Mouse (Mus musculus) lung, adult 2 months (tissue): ENCODE results near the gene Dpf3. TPM values are rescaled to one million over a fixed set of nuclear protein-coding genes. Genes with fewer than 3 reads are reported as not detected.

Source experiments
- DNase-seq: peaks from one replicate; pipeline ENCODE4 v3.0.0; 2022
- H3K4me1 ChIP-seq: fragments of 200-500 bp; 2 replicates; pipeline ENCODE4 v1.6.1; 2011; ENCODE audit warnings: low read length; ENCODE audit not compliant: control insufficient read depth, insufficient read depth
- H3K4me3 ChIP-seq: fragments of 200-500 bp; replicated peaks from 2 replicates; pipeline ENCODE3; 2011; ENCODE audit warnings: low read depth, mild to moderate bottlenecking, control low read depth, low read length; ENCODE audit errors: extremely low read depth
- CTCF ChIP-seq: fragments of 200-500 bp; IDR thresholded peaks from 2 replicates; pipeline ENCODE4 v1.5.1; 2011; ENCODE audit warnings: mild to moderate bottlenecking, low read length, control low read depth; ENCODE audit not compliant: insufficient read depth
- POLR2A ChIP-seq: fragments of 200-500 bp; IDR thresholded peaks from 2 replicates; pipeline ENCODE4 v1.6.1; 2011; ENCODE audit warnings: low read depth, mild to moderate bottlenecking, control low read depth, low read length, borderline replicate concordance; ENCODE audit errors: extremely low read depth
- whole genome bisulfite sequencing: fragments of 180-500 bp; shearing (Covaris S2); methylation state at CpG from one replicate; pipeline ENCODE4 v1.1.7; 2018; 5-methylcytosine and 5-hydroxymethylcytosine counted together
- polyA plus RNA-seq: library from polyadenylated mRNA; depleted of rRNA; stranded (reverse); fragments of >200 nt; gene quantifications from 2 replicates; pipeline ENCODE4 v1.2.3, GENCODE M21; 2012

Dpf3 gene
- polyA plus RNA-seq, 1 experiment, result 1.2 TPM

- no peak overlapping the region for H3K4me3 ChIP-seq
- WGBS, result 76% methylated on average over 6 of the region's 6 CpGs
Observed at GRCm38 (mm10) chr12:83352640-83353039, 134.9 kb downstream of the Dpf3 start.

DNA sequence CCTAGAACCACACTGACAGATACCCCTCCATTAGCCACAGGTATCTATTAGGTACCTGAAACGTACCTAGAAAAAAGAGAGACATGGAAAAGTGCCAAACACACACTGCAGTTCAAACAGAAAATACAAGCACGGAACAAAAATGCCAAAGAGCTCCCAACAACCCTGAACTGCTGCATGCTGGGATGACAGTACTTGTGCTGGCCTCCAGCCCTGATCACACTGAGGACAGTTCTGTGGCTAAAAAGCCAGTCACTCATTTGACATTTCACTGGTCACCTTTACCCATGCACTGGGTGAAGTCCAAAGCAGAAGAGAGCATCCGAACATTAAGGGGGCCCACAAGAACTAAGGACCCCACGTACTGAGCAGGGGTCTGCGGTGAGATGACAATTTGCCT lies 137.8 kb downstream of the Dpf3 start:
- 85% methylated on average over 5 of the region's 5 CpGs for WGBS
- TF ChIP-seq CTCF (no peak), POLR2A (no peak)
- H3K4me1 ChIP-seq, result no peaks in the 10 kb centered on the region
- H3K4me3 ChIP-seq, result no peak overlapping the region
- no peak for DNase-seq

More at GRCm38 (mm10) chr12:83352640-83353039, 134.9 kb downstream of the Dpf3 start:
- DNase-seq, result no peak
- TF ChIP-seq CTCF, result no peak
- TF ChIP-seq POLR2A, result no peak
- no peaks in the 10 kb centered on the region for H3K4me1 ChIP-seq

- TF ChIP-seq POLR2A (no peak), CTCF (no peak)
- DNase-seq, result no peak
- 66% methylated on average over 3 of the region's 3 CpGs for WGBS
Observed at GRCm38 (mm10) chr12:83348246-83348645, 139.3 kb downstream of the Dpf3 start.

DNA sequence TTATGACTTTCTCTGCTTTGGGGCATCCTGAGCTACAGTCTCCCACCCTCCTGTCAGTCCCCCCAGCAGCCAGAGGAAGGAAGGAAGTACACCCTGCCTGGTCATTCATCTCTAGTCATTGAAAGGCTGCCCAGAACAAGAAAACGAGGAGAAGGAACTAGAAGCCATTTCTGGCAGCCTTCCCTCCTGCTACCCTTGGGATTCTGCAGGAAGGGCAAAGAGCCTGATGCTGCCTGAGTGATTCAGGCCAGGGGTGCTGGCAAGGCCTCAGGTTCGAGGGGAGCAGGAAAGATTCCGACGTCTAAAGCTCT lies 144.7 kb downstream of the Dpf3 start:
- no peak for DNase-seq
- Histone ChIP-seq H3K4me3 (no peak overlapping the region), H3K4me1 (no peaks in the 10 kb centered on the region; the same call in 1 of the 2 replicates)
- TF ChIP-seq POLR2A (no peak), CTCF (no peak)
- 19% methylated on average over 4 of the region's 4 CpGs for WGBS

More at GRCm38 (mm10) chr12:83348246-83348645, 139.3 kb downstream of the Dpf3 start:
- no peak overlapping the region for H3K4me3 ChIP-seq
- H3K4me1 ChIP-seq, result no peaks in the 10 kb centered on the region

DNA sequence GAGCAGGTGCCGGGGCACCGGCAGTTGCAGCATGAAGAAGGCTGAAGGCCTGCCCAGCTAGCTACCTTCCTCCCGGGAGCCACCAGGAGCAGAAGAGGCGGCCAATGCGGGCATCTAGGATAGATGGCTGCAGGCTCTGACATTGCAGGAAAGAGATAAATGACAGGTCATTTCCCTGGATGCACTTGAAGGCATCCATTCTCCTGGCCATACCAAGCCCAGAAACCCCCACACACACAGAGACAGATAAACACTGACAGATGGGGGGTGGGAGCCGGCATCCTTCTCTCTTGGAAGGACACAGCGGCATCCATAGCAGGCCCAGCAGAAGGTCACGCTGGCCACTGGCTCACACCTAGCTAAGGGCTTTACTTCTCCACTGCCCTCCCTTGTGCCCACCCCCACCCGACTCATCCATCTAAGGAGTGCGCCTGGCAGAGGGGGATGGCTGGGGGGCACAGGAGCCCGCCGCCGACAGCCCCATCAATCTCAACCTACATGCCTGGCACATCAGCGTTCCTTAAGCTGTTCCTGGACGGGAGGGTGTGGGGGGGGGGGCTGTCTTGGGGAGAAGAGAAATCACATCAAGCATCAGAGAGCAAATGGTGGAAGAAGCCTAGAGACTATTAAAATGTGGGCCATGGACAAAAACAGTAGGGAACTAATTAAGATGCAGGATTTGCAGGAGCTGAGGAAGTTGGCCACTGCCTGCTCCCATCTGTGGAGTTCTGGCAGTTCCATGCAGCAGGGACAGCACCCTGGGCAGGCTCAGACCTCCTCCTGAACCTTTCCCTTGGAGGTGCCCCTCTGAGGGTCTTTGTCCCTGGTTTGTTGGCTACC lies 145.3 kb downstream of the Dpf3 start:
- TF ChIP-seq POLR2A (no peak), CTCF (no peak)
- WGBS, result 60% methylated on average over 15 of the region's 15 CpGs
- Histone ChIP-seq H3K4me3 (no peak overlapping the region), H3K4me1 (no peaks in the 10 kb centered on the region; the same call in 1 of the 2 replicates)
- no peak for DNase-seq

- TF ChIP-seq POLR2A (no peak), CTCF (no peak)
- WGBS, result 90% methylated on average over 4 of the region's 4 CpGs
- DNase-seq, result no peak
- Histone ChIP-seq H3K4me3 (no peak overlapping the region), H3K4me1 (no peaks in the 10 kb centered on the region; the same call in 1 of the 2 replicates)
Observed at GRCm38 (mm10) chr12:83340960-83341359, 146.6 kb downstream of the Dpf3 start.

DNA sequence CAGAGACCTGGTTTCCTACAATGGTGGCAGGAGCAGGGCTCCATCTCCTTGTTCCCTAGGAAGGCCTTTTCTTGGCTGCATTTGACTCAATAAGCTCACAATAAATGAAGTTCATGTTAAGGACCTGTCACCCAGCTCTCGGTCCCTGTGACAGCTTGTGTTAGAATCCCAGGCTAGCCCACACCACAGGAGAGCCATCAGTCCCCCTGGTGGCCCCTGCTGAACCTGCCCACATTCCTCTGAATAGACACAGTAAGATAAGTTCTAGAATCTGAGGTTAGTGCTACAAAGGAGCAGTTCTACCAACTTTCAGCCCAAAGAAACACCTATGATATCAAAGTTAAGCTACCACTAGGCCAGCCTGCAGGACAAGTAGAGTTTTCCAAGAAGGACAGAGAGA lies 149.2 kb downstream of the Dpf3 start:
- no peaks in the 10 kb centered on the region; the same call in 1 of the 2 replicates for H3K4me1 ChIP-seq
- WGBS, result 84% methylated on average over 1 of the region's 1 CpGs
- no peak overlapping the region for H3K4me3 ChIP-seq
- TF ChIP-seq CTCF (no peak), POLR2A (no peak)
- no peak for DNase-seq

GRCm38 (mm10) chr12:83337776-83338149 lies 149.8 kb downstream of the Dpf3 start:
- no peak for DNase-seq
- no peak for TF ChIP-seq CTCF
- TF ChIP-seq POLR2A, result no peak
- Histone ChIP-seq H3K4me3 (no peak overlapping the region), H3K4me1 (no peaks in the 10 kb centered on the region; the same call in 1 of the 2 replicates)
- WGBS, result 26% methylated on average over 7 of the region's 7 CpGs

- WGBS, result 30% methylated on average over 13 of the region's 13 CpGs
- TF ChIP-seq CTCF (no peak), POLR2A (no peak)
- DNase-seq, result no peak
- Histone ChIP-seq H3K4me1 (no peaks in the 10 kb centered on the region; the same call in 1 of the 2 replicates), H3K4me3 (no peak overlapping the region)
Observed at GRCm38 (mm10) chr12:83337077-83337775, 150.3 kb downstream of the Dpf3 start.
